Mouse (Mus musculus): Measurements from ENCODE around the gene Mtfr1l.
"Not testable (repeated sequence)": the region's sequence is repeated elsewhere in the genome, so short reads cannot be mapped to it uniquely, and the experiment has no call there.

Gene Mtfr1l

GRCm38 (mm10) chr4:134515614-134516013, 19.6 kb downstream of the Mtfr1l start:
- no peak for DNase-seq

DNA sequence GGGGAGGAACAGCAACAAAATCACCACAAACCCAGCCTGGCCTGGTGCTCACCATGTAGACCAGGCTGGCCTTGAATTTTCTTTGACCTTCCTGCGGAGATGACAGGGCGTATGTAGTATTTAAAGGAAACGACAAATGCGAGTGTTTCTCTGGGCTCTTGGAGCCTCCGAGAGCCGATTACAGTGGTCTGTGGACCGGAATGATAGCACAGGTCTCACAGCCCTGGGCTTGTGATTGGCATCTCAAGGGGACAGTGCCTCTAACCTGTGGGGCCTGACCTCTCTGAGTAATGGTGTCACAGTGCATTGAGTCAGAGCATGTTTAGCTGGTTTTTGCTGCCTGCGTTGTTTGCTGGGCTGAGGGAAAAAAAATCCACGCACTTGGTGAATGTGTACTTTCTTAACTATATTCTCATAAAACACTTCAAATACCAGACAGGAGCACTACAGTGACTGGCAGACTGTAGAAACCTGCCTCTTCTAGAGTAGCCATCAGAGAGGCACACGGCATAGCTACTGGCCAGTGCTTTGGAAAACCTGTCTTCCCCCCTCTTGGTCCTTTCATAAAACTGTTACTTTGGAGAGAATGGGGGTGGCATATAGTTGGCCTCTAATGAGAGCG, 20.8 kb downstream of the Mtfr1l start:
- DNase-seq, result no peak

DNA sequence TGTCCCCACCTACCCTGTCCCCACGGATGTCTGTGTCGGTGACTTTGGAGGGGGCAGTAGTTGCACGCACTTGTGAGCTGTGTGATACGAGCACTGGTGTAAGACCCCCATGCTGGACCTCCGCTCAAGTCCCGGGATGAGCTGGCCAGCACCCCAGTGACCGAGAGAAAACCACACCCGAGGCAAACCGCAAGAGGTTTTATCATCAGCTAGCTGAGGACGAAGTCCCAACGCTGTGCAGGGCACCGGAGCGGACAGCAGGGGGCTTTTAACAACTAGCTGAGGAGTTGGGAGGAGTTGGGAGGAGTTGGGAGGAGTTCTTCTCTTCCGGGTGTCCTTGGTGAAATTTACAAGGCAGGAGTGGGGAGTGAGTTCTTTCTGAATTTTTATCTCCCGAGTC, 22.4 kb downstream of the Mtfr1l start:
- DNase-seq, result no peak

DNA sequence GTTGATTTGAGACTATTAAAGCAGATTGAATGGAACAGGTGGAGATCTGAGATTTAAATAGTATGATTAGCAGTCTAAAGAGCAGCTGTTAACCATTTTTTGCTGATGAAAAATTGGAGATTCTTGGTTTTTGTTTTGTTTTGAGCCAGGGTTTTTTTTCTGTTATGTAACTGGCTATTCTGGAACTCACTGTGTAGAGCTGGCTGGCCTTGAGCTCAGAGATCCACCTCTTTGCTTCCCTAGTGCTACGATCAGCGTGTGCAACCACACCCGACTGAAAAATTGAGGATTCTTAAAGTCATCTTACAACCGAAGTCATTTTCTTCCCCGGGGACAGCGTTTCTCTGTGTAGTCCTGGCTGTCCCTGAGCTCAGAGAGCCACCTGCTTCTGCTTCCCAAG, 23.5 kb downstream of the Mtfr1l start:
- DNase-seq, result no peak

DNA sequence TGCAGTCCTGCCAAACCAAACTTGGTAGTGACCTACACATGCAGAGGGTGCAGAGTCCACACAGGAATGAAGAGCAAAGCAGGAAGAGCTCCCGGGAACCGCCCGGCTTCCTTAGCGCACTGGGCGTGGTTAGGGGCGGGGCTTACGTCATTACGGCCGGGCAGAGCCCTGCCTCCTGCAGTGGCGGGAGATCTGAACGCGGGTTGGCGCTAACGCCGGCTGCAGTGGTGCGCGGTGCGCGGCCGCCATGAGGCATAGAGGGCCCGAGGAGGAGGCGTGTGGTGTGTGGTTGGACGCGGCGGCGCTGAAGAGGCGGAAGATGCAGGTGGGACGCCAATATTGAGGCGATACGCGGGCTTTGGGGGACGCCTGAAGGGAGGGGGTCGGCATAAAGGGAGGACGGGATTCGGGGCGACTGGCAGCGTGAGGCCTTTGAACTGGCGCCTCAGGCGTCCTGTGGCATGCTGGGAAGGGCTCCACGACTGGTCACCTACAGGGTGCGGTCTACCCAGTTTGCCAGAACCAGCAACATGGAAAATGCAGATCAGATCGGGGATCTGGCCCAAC, 24.3 kb downstream of the Mtfr1l start, which contains the start of gene Aunip:
Gene Aunip, plus strand, starts transcription at position 155 of the 567 bp plus-strand sequence.
- DNase-seq, result peak; percentile 85 to 96

GRCm38 (mm10) chr4:134510396-134510795, 24.8 kb downstream of the Mtfr1l start:
- no peak for DNase-seq

- DNase-seq, result no peak
These were observed 28.5 kb downstream of the Mtfr1l start for GRCm38 (mm10) chr4:134506713-134507112.

GRCm38 (mm10) chr4:134505966-134506594, 29.1 kb downstream of the Mtfr1l start:
- DNase-seq, result no peak

DNA sequence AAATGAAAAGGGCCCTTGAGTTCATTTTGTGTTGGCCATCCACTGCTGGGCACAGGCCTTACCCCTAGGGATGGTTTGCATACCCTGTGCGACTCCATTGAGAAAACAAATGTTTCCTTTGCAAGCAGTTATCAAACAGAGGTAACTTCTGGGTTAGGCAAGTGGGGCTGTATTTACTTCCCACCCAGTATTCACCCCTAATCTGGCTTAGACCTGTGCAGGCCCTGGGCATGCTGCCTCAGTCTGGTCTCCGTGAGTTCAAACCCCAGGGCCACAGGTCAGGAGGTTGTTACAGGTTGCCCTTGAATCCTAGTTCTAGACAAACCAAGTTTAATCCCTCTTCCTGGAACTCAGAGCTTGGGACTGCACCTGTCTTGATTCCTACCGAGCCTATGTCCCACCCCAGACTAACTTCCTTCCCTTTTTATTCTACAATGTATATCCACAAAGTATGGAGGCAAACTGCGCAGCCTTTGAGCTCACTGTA, 29.8 kb downstream of the Mtfr1l start:
- no peak for DNase-seq

DNA sequence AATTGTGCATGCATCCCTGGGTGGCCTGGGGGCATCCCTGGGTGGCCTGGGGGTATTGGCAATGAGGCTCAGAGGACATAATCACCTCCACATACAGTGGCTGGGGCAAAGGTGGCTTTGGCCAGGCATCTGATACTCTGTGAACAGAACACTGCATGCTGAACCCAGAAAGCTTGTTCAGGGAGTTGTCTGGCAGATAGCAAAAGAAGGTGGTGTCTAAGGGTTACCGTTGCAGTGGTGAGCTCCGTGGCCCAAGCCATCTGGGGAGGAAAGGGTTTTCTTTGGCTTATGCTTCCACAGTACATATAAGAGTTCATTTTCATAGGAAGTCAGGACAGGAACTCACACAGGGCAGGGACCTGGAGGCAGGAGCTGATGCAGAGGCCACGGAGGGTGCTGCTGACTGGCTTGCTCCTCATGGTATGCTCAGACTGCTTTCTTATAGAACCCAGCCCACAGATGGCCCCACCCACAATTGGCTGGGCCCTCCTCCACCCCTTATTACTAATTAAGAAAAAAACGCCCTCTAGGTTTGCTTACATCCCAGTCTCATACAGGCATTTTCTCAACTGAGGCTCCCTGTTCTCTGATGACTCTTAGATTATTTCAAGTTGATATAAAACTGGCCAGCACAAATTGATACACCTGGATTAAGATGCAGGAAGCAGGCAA, 31.4 kb downstream of the Mtfr1l start:
- no peak for DNase-seq

DNA sequence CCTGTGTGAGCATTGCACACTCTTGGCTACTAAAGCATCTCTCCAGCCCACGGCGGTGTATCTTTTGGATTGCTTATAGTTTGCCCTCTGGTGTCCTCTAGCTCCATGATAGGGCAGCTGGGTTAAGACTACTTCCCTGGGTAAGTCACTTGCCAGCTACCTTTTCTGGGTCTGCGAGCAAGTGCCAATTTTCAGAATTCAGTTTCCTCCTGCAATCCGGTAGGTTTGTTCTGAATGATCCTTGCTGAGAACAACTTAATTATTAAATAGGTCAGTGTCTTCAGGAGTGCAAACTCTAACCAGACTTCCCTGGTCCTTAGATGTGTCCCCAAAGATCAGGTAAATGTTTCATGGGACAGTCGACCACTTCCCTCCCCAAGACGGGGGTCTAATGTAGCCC, 34.1 kb downstream of the Mtfr1l start:
- DNase-seq, result no peak

- not testable (repeated sequence) for DNase-seq
These were observed 36.2 kb downstream of the Mtfr1l start for GRCm38 (mm10) chr4:134498983-134499382.

GRCm38 (mm10) chr4:134497986-134498731, 37.0 kb downstream of the Mtfr1l start:
- DNase-seq, result peak in 1 of 2 experiments; percentile 23

- no peak for DNase-seq
These were observed 38.0 kb downstream of the Mtfr1l start for GRCm38 (mm10) chr4:134497223-134497622.

GRCm38 (mm10) chr4:134496595-134497210, 38.5 kb downstream of the Mtfr1l start, which contains the start of gene Paqr7:
TSS of gene Paqr7 (plus strand) at chr4:134496697.
- DNase-seq, result peak; percentile 88 to 89

DNA sequence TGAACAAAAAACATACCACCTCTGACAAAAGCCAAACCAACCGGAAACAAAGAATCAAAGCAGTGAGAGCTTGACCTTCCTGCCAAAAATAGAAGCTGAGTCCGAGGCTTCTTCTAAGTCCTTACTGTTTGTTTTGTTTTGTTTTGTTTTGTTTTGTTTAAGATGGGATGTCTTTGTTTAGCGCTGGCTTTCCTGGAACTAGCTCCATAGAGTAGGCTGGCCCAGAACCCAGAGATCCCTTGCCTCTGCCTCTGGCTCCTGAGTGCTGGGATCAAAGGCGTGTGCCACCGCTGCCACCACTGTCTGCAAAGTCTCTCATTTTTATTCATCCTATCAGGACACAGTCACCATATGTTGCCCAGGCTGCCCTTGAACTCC, 39.7 kb downstream of the Mtfr1l start:
- no peak for DNase-seq

GRCm38 (mm10) chr4:134494780-134495545, 40.2 kb downstream of the Mtfr1l start:
- peak in 1 of 2 experiments; percentile 30 for DNase-seq

DNA sequence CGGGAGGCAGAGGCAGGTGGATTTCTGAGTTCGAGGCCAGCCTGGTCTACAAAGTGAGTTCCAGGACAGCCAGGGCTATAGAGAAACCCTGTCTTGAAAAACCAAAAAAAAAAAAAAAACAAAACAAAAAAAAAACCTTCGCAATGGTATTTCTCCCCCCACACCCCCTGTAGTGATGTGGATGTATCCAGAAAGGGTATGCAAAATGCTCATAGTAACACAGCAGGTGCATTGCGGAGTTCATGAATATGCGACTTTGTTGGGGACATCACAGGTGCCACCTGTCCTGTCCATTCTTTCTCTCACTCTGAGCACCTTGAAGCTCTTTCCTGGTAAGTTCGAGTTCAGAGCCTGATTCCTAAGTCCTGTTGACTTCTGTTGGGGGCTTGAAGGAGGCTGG, 41.0 kb downstream of the Mtfr1l start:
- DNase-seq, result not testable (repeated sequence)

DNA sequence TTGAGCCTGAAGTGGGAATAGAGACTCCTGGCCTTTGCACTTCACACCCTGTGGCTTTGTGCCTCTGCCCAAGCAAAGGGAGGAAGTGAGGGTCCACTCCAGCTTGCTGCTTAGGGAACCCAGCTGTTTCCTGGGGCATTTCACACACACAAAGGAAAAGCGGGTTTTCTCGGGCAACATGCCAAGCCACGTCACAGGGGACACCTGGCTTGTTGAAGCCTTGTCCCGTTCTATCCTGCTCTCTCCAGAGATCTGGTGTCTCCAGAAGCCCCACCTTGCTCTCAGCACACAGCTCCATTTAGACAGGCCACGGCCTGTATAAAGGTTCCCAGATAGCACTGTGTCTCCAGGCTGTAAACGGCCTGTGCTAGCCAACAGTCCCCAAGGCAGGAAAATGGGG, 43.5 kb downstream of the Mtfr1l start:
- peak in 1 of 2 experiments; percentile 47 for DNase-seq

DNA sequence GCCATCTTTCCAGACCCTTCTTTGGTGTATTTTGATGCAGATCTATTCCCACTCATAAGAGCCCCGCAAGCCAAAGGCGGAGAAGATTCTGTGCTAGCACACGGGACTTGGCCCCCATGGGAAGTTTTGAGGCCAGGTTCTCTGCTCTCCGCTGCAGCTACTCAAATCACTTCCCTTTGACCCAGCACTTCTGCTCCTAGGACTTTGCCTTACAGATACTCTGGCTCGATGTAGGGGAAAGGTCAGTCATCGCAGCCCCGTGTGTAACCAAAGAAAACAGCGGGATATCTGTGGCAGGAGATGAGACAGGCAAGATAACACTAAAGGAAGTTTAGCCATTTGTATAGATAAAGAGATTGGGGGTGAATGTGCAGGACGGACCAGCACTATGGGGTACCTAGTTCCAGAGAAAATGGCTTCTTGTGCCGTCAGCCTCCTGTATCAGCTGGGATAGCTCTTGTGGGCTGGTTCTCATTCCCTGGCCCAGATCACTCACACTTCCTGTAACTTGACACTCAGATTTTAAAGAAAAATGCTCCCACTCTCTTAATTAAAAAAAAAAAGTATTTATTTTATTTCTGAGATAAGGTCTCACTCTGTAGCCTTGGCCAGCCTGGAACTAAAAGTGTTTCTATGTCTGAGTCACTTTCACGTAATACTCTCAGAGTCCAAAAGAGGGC, 45.1 kb downstream of the Mtfr1l start:
- no peak for DNase-seq

GRCm38 (mm10) chr4:134488211-134488610, 47.0 kb downstream of the Mtfr1l start:
- DNase-seq, result no peak

Data from cerebellum, postnatal 25 days (tissue).